ENCODE assay signal across 21 mouse cellular contexts in genomic region chr5:76477764-76478163, GRCm38 (mm10). TPM values are rescaled to one million over a fixed set of nuclear protein-coding genes. Genes with fewer than 3 reads are reported as not detected.
"Had no signal": no experiment of that assay in that cellular context is flagged by ENCODE, and none has a peak within 500 bp of the region (broad histone marks: within the 10 kb centered on the region; RNA-seq: fewer than 3 reads in every experiment).

No protein-coding gene starts in this region.

- H3K4me3 ChIP-seq: layer of hippocampus, adult 2 months; limb, embryonic 12.5 days; liver, embryonic 13.5 days; lung, embryonic 15.5 days; megakaryocyte, embryonic 14.5 days; myocyte; neural tube, embryonic 15.5 days had no signal

- H3K9me3 ChIP-seq: limb, embryonic 12.5 days; liver, embryonic 13.5 days; lung, embryonic 15.5 days; neural tube, embryonic 15.5 days had no signal

- H3K27ac ChIP-seq: layer of hippocampus, adult 2 months; limb, embryonic 12.5 days; liver, embryonic 13.5 days; lung, embryonic 15.5 days; macrophage; neural tube, embryonic 15.5 days had no signal

- H3K4me1 ChIP-seq: limb, embryonic 12.5 days; liver, embryonic 13.5 days; lung, embryonic 15.5 days; neural tube, embryonic 15.5 days had no signal

- H3K27me3 ChIP-seq: limb, embryonic 12.5 days; liver, embryonic 13.5 days; lung, embryonic 15.5 days; neural tube, embryonic 15.5 days had no signal

- H3K4me2 ChIP-seq: limb, embryonic 12.5 days; liver, embryonic 13.5 days; lung, embryonic 15.5 days; neural tube, embryonic 15.5 days had no signal

- DNase-seq: kidney, postnatal 10 days; kidney, postnatal 4 days; liver; liver, embryonic 13.5 days; liver, postnatal 0 days; lung, postnatal 14 days; right cerebral cortex, postnatal 4 days; spleen, adult 18-20 months; thymus, adult 18-20 months; thymus, postnatal 14 days had no signal

- H3K36me3 ChIP-seq: limb, embryonic 12.5 days; liver, embryonic 13.5 days; lung, embryonic 15.5 days; neural tube, embryonic 15.5 days had no signal

- ATAC-seq: liver, postnatal 0 days had no signal

- H3K9ac ChIP-seq: limb, embryonic 12.5 days; liver, embryonic 13.5 days; liver, postnatal 0 days; lung, embryonic 15.5 days; neural tube, embryonic 15.5 days had no signal

RNA-seq across cellular contexts. Expression of gene Gm7271, which starts 6.1 kb away (rescaled TPM):
- total RNA-seq: layer of hippocampus, adult 2 months; layer of hippocampus, postnatal 10 days; left cerebral cortex, postnatal 36 days had no signal
- polyA plus RNA-seq: kidney, embryonic 14.5 days; limb, embryonic 12.5 days; liver, embryonic 13.5 days; liver, postnatal 0 days; lung, embryonic 15.5 days; macrophage; myocyte; stomach, embryonic 14.5 days had no signal
